Mouse (Mus musculus): ENCODE results near the gene Pccb. TPM values are rescaled to one million over a fixed set of nuclear protein-coding genes. Genes with fewer than 3 reads are reported as not detected.

Gene Pccb
- total RNA-seq, 2 experiments from 2014 or later, result 48.9 to 51.4 TPM

DNA sequence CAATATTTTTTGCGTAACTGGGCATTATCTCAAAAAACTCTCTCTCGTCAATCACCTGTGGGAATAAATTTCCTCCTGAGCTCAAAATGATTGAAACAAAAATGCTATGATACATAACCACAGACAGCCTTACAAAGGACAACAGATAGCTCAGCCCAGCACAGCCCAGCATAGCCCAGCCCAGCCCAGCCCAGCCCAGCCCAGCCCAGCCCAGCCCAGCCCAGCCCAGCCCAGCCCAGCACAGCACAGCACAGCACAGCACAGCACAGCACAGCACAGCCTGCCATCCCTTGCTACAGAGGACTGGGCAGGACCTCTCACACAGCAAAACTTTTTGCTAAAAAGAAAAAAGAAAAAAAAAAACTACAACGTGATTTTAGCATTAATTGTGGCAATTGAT is 46.8 kb downstream of the Pccb start:
- no peak for DNase-seq (ENCODE audit: low spot score in 2 of 2)

GRCm38 (mm10) chr9:100987006-100987405 is 47.7 kb downstream of the Pccb start:
- DNase-seq (ENCODE audit: low spot score in 2 of 2), result no peak

- DNase-seq (ENCODE audit: low spot score in 2 of 2), result no peak
These were observed 50.1 kb downstream of the Pccb start for GRCm38 (mm10) chr9:100984381-100985310.

- DNase-seq (ENCODE audit: low spot score in 2 of 2), result no peak
These were observed 51.9 kb downstream of the Pccb start for GRCm38 (mm10) chr9:100982786-100983185.

DNA sequence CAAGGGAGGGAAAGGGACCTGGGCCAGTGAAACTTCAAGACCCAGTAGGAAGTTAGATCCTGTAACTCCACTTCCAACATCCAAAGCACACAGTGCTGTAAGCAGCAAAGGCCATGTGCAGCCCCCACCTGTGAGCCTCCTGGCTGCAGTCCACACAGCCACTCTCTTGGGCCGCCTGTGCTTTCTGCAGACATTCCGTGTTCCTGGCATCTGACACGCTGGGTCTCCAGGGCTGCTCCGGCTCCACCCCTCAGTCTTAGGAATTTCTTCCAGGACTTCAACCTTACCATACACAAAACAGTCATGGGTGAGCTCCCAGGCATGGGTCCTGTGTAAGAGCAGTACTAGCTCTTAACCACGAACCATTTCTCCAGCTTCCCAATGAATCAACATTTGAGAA is 55.4 kb downstream of the Pccb start:
- DNase-seq (ENCODE audit: low spot score in 2 of 2), result peak in 1 of 2 experiments; percentile 24

DNA sequence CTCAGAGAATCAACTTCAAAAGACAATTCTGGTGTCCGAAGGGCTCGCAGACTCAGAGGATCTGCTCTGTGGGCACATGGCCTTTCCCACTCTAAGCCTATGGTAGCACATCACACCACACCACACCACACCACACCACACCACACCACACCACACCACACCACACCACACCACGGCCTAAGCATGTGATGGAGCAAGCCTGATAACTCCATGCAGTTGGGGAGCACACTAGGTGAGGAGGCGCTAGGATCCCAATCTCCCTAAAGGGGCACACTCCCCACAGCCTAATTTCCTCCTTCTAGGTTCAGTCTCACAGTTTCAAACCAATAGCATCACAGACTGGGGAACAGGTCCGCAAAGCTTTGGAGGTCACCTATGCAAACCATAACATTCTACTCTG is 56.0 kb downstream of the Pccb start:
- DNase-seq (ENCODE audit: low spot score in 2 of 2), result no peak

DNA sequence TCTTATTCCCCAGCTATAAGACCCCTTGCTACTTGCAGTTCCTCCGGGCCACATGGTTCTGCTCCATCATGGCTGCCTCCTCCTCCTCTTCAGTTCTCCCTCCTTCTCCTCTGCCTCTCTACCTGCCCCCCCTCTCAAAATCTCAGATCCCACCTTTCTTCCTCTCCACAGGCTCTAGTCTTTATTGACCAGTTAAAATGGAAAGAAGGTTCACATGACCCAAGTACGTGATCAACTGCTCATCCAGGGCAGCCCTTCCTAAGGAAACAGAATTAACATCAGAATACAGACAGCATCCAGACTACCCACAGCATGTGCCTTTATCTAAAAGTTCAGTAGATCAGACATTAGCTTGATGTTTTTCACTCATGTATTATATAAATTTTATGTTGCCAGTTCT is 65.2 kb downstream of the Pccb start:
- no peak for DNase-seq (ENCODE audit: low spot score in 2 of 2)

DNA sequence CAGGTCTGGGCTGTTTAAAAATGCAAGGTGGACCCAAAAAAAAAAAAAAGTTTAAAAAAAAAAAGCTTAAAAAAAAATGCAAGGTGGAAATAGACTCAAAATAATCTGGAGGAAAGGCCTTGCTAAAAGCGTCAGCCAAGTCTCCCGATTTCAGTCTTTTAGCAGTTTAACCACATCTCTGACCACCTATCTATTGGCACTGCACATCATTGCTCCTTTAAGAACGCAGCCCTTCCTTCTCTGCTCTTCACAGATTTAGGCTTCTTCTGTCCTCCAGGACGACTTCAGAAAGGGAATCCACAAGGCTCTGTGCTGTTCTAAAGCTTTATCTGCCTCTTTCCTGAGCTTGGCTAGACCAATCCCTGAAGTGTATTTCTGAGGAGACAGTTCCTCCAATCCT is 70.6 kb downstream of the Pccb start:
- no peak for DNase-seq (ENCODE audit: low spot score in 2 of 2)

DNA sequence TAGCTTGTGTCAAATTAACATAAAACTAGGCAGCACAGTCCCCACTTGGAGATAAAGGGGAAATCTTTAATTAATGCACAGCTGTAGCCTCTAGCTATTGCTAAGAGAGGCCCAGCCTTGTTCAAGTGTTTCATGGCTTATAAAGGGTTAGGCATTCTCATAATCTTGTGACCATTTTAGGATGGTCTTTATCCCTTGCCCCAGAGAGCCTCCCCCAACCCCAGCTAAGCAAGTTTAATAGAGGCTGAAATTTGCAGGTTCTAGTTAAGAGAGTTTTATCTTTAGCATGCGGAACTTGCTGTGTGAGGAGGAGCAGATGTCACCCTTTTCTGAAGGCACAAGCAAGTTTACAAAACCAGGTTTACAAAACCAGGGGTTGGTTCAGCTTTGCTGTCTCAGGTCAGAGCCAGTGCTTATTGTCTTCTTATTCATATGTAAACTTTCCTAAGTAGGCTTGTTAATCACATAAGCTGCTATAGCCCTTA is 71.2 kb downstream of the Pccb start:
- no peak for DNase-seq (ENCODE audit: low spot score in 2 of 2)

- DNase-seq (ENCODE audit: low spot score in 2 of 2), result no peak
These were observed 71.7 kb downstream of the Pccb start for GRCm38 (mm10) chr9:100962903-100963427.

DNA sequence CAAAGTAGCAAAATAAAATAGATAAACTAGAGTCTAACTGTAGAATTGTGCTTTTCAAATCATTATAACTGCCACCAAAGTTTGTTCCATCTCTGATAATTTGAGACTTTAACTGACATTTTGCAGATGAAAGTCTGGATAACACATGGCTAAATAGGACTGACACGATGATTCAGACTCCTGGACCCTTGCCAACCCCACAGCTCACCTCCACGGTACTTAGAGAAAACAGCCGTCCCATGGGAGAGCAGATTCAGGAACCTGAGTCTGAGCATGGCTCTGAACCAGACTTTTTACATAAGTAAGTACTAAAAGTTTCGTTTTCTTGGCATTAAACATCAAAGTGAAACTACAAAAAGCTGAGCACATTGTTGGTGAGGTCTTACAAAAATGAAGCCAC is 83.2 kb downstream of the Pccb start:
- DNase-seq (ENCODE audit: low spot score in 2 of 2), result no peak

DNA sequence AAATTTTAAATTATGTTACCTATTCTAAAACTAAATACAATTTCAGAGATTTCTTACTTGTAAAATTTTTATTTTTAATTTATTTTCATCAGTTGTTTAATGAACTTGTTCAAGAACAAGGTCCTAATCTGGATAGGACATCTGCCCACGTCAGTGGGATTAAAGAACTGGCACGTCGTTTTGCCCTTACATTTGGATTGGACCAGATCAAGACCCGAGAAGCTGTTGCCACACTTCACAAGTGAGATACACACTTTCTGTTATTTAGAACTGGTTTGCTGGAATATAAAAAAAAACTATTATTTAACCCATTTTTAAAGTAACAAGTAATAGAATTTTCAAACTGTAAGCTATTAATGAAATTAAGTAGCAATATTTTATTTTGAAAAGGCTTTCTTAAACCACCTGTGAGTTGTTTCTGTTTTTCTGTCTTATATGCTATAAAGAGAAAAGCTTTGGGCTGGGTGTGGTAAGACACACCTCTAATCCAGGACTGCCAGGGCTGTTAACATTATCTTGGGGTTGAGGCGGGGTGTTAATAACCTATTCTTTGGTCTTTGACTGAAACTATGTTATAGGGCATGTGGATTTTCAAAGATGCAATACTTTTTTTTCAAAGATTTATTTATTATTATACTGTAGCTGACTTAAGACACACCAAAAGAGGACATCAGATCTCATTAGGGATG is 89.9 kb downstream of the Pccb start:
- no peak for DNase-seq (ENCODE audit: low spot score in 2 of 2)

DNA sequence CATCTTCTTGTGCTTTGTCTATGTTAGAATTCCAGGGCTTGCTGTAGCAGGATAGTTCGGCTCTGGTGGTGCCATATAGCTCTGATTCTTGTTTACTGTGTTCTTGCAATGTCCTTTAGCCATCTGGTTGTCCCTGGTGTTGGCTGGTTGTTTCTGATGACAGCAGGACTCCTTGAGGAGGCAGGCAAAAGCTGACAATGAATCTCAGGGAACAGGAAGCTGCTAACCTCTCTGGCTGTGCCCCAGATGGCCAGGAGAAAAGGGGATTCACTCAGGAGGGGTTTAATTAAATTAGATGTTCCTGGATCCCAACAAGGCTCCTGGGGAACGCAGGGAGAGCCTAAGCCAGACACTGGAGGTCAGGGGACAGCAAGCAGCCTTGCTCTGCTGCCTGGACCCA is 92.7 kb downstream of the Pccb start:
- DNase-seq (ENCODE audit: low spot score in 2 of 2), result no peak

Other genes starting within 250 kb of the Pccb start
- gene Msl2, start 39.2 kb upstream of the Pccb start, total RNA-seq (2021), result 10 to 100 TPM; 32.1 to 35.0 TPM
- gene Ppp2r3a, start 216.9 kb upstream of the Pccb start, total RNA-seq (2021), result 100 to 1,000 TPM; 164 to 188 TPM